Mouse (Mus musculus) lung, adult 2 months (tissue): ENCODE measurements around the gene Dera.

ENCODE experiments used
- CTCF ChIP-seq: fragments of 200-500 bp; IDR thresholded peaks from 2 replicates; pipeline ENCODE4 v1.5.1; 2011; ENCODE audit warnings: mild to moderate bottlenecking, low read length, control low read depth; ENCODE audit not compliant: insufficient read depth
- POLR2A ChIP-seq: fragments of 200-500 bp; IDR thresholded peaks from 2 replicates; pipeline ENCODE4 v1.6.1; 2011; ENCODE audit warnings: low read depth, mild to moderate bottlenecking, control low read depth, low read length, borderline replicate concordance; ENCODE audit errors: extremely low read depth

GRCm38 (mm10) chr6:137723898-137724297, 30.4 kb upstream of the Dera start:
- TF ChIP-seq CTCF (peak; percentile 45; the same call in 1 of the 2 replicates), POLR2A (no peak)
